Mouse (Mus musculus): Measurements from ENCODE around the gene F8. TPM values are rescaled to one million over a fixed set of nuclear protein-coding genes. Genes with fewer than 3 reads are reported as not detected.
A peak's percentile ranks its signal among the peaks of the same experiment; 100 is the strongest.

F8 gene
- total RNA-seq, 4 experiments from 2014 or later: 1.7 to 3.2 (median 2.3) TPM

DNA sequence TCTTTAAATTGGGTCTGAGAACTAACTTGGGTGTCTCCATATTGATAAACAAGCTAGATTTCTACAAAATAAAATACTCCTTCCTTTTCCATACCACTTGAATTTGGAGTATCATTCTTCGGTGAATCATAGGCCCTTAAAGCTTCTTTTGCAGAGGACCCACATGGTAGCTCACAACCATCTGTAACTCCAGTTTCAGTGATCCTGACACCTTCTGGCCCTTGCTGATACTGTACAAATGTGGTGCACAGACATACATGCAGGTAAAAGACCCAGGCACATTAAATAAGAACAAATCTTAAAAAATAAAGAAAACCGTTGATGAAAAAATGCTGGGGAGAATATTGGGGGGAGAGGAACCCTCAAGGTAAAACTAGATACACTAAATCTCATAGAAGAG, 244.2 kb downstream of the F8 start:
- no peak for DNase-seq (ENCODE audit: low spot score in 2 of 2)

DNA sequence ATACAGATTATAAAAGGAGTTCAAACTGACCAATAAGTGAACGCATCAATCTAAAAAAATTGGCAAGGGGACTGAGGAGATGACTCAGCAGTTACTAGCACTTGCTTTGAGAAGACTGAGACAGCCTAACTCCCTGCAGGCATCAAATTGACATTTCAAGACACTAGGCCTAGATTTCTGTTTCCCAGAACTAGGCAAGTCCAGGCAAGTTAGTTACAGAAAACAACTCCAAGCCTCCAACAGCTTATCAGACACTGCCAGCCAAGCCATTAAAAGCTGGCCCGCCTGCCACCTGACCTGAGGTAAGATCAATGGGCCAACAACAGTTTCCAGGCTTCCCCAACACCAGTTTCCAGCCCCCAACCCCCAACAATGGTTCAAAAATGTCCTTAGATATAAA, 244.7 kb downstream of the F8 start:
- DNase-seq (ENCODE audit: low spot score in 2 of 2): no peak

DNA sequence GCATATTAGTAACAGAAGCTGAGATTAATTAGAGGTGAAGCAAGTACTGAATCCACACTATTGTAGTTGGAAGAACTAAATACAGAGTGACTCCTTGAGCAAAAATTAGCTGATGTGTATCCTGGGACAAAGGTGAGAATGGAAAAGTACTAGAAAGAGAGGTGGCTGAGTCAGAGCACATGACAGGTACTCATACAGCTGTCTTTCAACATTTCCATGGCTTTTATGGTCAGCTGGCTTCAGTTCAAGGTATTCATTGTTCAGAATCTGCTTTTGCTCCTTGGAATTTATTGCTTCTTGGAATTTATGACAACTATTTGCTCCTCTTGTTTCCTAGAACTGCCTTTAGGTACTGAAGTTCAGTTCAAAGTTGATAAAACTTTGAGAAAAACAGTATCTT, 245.5 kb downstream of the F8 start:
- no peak for DNase-seq (ENCODE audit: low spot score in 2 of 2)

DNA sequence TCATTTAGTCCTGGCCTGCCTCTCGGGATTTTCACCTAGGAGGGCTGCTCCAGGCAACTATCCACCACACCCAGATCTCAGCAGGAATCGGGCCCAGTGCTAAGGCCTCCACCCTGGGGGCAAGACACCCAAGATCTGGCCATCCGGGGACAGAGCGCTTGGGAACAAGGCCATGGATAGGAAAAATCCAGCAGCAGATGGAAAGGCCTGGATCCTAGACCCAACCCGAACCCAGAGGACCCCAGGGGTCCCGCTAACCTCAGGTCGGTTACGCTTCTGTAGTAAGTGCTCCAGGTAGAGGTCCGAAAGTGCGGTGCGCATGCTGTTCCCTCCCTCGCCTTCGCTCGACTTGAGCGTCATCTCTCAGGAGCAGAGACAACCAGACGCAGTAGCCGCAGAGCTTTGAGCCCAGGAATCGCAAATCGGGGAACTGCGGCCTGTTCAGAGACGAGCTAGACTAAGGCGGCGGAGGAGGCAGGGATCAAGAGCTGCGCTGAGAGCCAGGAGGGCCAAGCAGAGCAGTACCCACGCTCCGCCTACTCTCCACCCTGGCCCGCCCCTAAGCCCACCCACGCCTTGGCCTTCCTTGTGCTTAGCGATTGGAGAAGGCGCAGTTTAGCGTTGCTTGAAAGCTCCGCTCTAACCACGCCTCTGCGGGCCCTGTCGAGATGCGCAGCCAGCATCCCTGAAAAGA, 251.8 kb downstream of the F8 start, which contains the start of gene Mpp1:
Mpp1 (minus strand) TSS at position 550 of the 694 bp plus-strand sequence.
- peak; percentile 51 to 61 for DNase-seq (ENCODE audit: low spot score in 2 of 2)

- no peak for DNase-seq (ENCODE audit: low spot score in 2 of 2)
Observed at GRCm38 (mm10) chrX:75129474-75129873, 252.9 kb downstream of the F8 start.

DNA sequence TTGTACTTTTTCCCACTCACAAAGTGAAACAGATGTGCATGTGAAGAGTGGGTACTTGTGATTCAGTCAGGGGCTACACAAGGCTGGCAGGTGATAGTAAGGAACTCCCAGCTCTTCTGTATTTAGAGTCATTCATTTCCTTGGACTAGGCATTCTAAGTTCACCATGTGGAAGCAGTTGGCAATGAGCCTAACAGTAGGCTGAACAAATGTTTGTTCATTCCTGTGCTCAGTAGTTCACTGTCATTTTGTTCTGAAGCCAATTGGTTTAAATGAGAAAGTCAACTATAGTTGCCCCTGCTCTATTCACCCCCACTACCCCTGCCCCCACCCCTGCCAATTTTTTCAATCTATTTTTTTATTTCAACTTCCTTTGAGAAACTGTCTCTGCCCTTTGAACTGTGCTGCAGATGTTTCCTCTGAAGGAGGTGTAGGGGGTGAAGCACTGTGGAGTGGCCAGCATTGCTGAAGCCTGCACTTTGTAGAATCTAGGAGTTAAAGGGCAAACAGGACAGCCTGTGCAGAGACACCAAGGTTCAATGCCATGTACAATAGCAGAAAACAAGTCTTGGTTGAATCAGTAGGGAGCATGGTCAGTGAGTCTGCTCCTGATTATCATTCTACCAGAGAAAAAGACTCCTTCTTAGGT, 254.0 kb downstream of the F8 start:
- peak in 1 of 2 experiments; percentile 4 for DNase-seq (ENCODE audit: low spot score in 2 of 2)

DNA sequence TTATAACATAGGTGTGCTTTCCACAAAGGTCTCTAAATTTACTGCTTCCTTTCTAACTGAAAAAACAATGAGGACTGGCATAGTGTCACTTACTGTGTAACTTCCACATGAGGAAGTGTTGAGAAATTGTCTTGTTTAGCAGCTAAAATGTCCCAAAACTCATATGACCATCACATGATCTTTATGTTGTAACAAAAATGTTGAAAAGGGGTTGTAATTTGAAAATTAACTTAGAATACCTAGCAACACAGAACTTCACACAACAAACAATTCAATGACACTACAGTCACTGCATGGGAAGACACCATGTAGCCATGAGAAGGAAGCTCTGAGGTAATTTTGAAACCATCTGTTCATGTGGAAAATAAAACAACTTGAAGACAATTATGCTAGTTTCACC, 255.5 kb downstream of the F8 start:
- no peak for DNase-seq (ENCODE audit: low spot score in 2 of 2)

- no peak for DNase-seq (ENCODE audit: low spot score in 2 of 2)
Observed at GRCm38 (mm10) chrX:75125606-75126005, 256.8 kb downstream of the F8 start.

Other genes starting within 250 kb of the F8 start
- gene Smim9, start 218.8 kb downstream of the F8 start, total RNA-seq (2022): not detected
- 10 to 100 TPM; 46.7 to 55.4 (median 51.2) TPM for gene Fundc2, start 216 bp downstream of the F8 start, total RNA-seq (2022)
- gene Cmc4, start 34.0 kb upstream of the F8 start, total RNA-seq (2022): 10 to 100 TPM; 11.9 to 14.3 (median 12.0) TPM
- 10 to 100 TPM in 2 of 4 experiments, 1 to 10 TPM in 2; 8.9 to 13.7 (median 10.1) TPM for gene Mtcp1, start 34.0 kb upstream of the F8 start, total RNA-seq (2022)
- 10 to 100 TPM; 35.5 to 38.2 (median 36.3) TPM for gene Brcc3, start 34.0 kb upstream of the F8 start, total RNA-seq (2022)
- gene Vbp1, start 131.7 kb upstream of the F8 start, total RNA-seq (2022): 10 to 100 TPM; 65.9 to 84.3 (median 75.0) TPM
- 10 to 100 TPM; 35.5 to 43.8 (median 40.6) TPM for gene Rab39b, start 195.6 kb upstream of the F8 start, total RNA-seq (2022)